Mouse (Mus musculus): Measurements from ENCODE around the gene Olfr430.
"Not testable (repeated sequence)": the region's sequence is repeated elsewhere in the genome, so short reads cannot be mapped to it uniquely, and the experiment has no call there.

Olfr430 gene

GRCm38 (mm10) chr1:174066305-174066704 lies at the start of gene Olfr430:
TSS of gene Olfr430 (plus strand) at chr1:174066605.
- DNase-seq = no peak

- DNase-seq = no peak
Measured at GRCm38 (mm10) chr1:174031698-174032097, 34.7 kb upstream of the Olfr430 start, which contains the start of gene Ifi205. TSS of gene Ifi205 (minus strand) at chr1:174031810.

GRCm38 (mm10) chr1:174035841-174036240 lies 30.6 kb upstream of the Olfr430 start:
- no peak for DNase-seq

GRCm38 (mm10) chr1:174038480-174038879 lies 27.9 kb upstream of the Olfr430 start:
- DNase-seq = no peak

GRCm38 (mm10) chr1:174040523-174041177 lies 25.8 kb upstream of the Olfr430 start, which contains the start of gene Olfr433:
TSS of gene Olfr433 (plus strand) at chr1:174040705.
- no peak for DNase-seq

- not testable (repeated sequence) for DNase-seq
Measured at GRCm38 (mm10) chr1:174042091-174042884, 24.1 kb upstream of the Olfr430 start.

GRCm38 (mm10) chr1:174044431-174044830 lies 22.0 kb upstream of the Olfr430 start:
- DNase-seq = no peak

GRCm38 (mm10) chr1:174048227-174048626 lies 18.2 kb upstream of the Olfr430 start:
- not testable (repeated sequence) for DNase-seq

- no peak for DNase-seq
Measured at GRCm38 (mm10) chr1:174048893-174049292, 17.5 kb upstream of the Olfr430 start, which contains the start of gene Olfr432. TSS of gene Olfr432 (plus strand) at chr1:174049205.

- not testable (repeated sequence) for DNase-seq
Measured at GRCm38 (mm10) chr1:174049357-174049756, 17.0 kb upstream of the Olfr430 start.

- no peak for DNase-seq
Measured at GRCm38 (mm10) chr1:174050532-174050931, 15.9 kb upstream of the Olfr430 start.

- no peak for DNase-seq
Measured at GRCm38 (mm10) chr1:174051515-174051914, 14.9 kb upstream of the Olfr430 start.

GRCm38 (mm10) chr1:174051931-174052536 lies 14.4 kb upstream of the Olfr430 start:
- no peak for DNase-seq

- DNase-seq = no peak
Measured at GRCm38 (mm10) chr1:174052981-174053380, 13.4 kb upstream of the Olfr430 start.

- no peak for DNase-seq
Measured at GRCm38 (mm10) chr1:174055248-174055647, 11.2 kb upstream of the Olfr430 start.

- DNase-seq = no peak
Measured at GRCm38 (mm10) chr1:174084031-174084430, 17.6 kb downstream of the Olfr430 start, which contains the start of gene Olfr429. TSS of gene Olfr429 (plus strand) at chr1:174084331.

GRCm38 (mm10) chr1:174096591-174096990 lies 30.2 kb downstream of the Olfr430 start, which contains the start of gene Olfr427:
TSS of gene Olfr427 (plus strand) at chr1:174096891.
- DNase-seq = no peak

- DNase-seq = no peak
Measured at GRCm38 (mm10) chr1:174103735-174104134, 37.3 kb downstream of the Olfr430 start.

- no peak for DNase-seq
Measured at GRCm38 (mm10) chr1:174121062-174121461, 54.7 kb downstream of the Olfr430 start, which contains the start of gene Olfr231. TSS of gene Olfr231 (minus strand) at chr1:174121162.

Measured in cerebellum, postnatal 36 days (tissue).